Mouse (Mus musculus) hematopoietic multipotent progenitor cell, adult 10-12 weeks (in vitro differentiated cells): ENCODE results near the gene Gm11756. TPM values are rescaled to one million over a fixed set of nuclear protein-coding genes. Genes with fewer than 3 reads are reported as not detected.

Experiments used
- polyA plus RNA-seq: library from polyadenylated mRNA; stranded (reverse); fragments of >175 nt; gene quantifications from 2 replicates; pipeline ENCODE4 v1.2.3, GENCODE M21; 2012; ENCODE audit warnings: low replicate concordance

Gene Gm11756
- polyA plus RNA-seq: not detected in 2 replicates

DNA sequence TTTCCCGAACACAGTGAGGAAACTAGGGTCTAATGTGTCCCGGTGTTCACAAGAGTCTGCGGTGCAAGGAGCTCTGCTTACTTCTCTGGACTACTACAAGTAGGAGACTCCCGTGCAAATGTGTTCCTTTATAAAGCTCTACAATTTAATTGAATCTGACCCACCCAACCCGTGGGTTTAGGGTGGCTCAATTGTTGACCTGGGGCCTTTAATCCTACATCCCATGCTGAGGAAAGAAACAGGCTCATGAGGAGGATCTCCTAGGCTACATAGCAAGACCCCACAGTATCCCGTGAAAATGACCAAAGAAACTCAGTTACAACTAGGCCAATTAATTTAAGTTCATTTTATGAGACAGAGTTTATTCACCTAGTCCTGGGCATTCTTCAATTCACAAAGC, at the start of gene Gm11756:
Gene Gm11756 (minus strand): TSS at position 101 of the 400 bp plus-strand sequence.

DNA sequence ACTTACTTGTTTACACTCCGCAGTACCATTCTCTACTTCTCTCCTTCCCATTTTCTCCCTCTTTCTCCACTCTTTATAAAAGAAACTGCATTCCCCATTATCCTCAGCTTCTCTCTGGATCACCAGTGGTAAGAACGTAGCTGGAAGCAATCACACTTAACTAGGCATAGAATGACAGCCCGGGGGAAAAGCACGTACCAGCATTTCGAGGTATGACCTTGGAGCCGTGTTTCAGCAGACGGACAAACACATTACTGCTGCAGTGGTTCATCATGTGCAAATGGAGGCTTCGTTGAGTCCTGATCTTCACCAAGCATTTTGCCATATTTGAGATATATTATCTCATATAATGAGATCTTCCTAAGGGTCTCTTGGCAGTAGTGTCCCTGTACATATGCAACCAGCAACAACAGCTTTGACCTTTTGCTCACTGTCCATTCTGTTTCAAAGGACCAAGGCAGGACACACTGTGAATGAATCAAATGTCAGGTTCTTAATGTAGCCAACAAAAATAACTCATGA, 29.9 kb upstream of the Gm11756 start, which contains the start of gene 2310002L09Rik:
Gene 2310002L09Rik (minus strand): TSS at position 472 of the 522 bp plus-strand sequence.

GRCm38 (mm10) chr4:73905853-73906252, 14.7 kb downstream of the Gm11756 start, which contains the start of gene Gm13871:
TSS of gene Gm13871 (minus strand) at chr4:73905953.

GRCm38 (mm10) chr4:73891012-73891411, 29.5 kb downstream of the Gm11756 start, which contains the start of gene Gm11757:
TSS of gene Gm11757 (minus strand) at chr4:73891112.

DNA sequence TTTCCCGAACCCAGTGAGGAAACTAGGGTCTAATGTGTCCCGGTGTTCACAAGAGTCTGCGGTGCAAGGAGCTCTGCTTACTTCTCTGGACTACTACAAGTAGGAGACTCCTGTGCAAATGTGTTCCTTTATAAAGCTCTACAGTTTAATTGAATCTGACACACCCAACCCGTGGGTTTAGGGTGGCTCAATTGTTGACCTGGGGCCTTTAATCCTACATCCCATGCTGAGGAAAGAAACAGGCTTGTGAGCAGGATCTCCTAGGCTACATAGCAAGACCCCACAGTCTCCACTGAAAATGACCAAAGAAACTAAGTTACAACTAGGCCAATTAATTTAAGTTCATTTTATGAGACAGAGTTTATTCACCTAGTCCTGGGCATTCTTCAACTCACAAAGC, 44.4 kb downstream of the Gm11756 start, which contains the start of gene Gm11758:
Gene Gm11758 (minus strand): TSS at position 101 of the 400 bp plus-strand sequence.

Other genes with a start within 250 kb of the Gm11756 start
- gene Gm428, start 237.2 kb downstream of the Gm11756 start, polyA plus RNA-seq: not detected in 2 replicates
- gene Rasef, start 129.8 kb downstream of the Gm11756 start, polyA plus RNA-seq: not detected in 2 replicates
- not detected in 2 replicates for gene Gm11758, start 44.5 kb downstream of the Gm11756 start, polyA plus RNA-seq
- gene Gm11757, start 29.6 kb downstream of the Gm11756 start, polyA plus RNA-seq: not detected in 2 replicates
- not detected in 2 replicates for gene Gm13871, start 14.8 kb downstream of the Gm11756 start, polyA plus RNA-seq
- gene 2310002L09Rik, start 30.1 kb upstream of the Gm11756 start, polyA plus RNA-seq: not detected in 2 replicates
- 0.04 TPM in 1 of 2 replicates, not detected in the other for gene Frmd3, start 92.7 kb upstream of the Gm11756 start, polyA plus RNA-seq